Mouse (Mus musculus) erythroblast, embryonic 14.5 days (primary cell): Measurements from ENCODE around the gene Gm28635. TPM values are rescaled to one million over a fixed set of nuclear protein-coding genes. Genes with fewer than 3 reads are reported as not detected.

ENCODE experiments used
- H3K27me3 ChIP-seq: 2 replicates; pipeline ENCODE4 v1.6.1; 2012; ENCODE audit warnings: inconsistent platforms; ENCODE audit not compliant: control insufficient read depth
- H3K36me3 ChIP-seq: 2 replicates; pipeline ENCODE4 v1.6.1; 2012; ENCODE audit warnings: mild to moderate bottlenecking, inconsistent platforms; ENCODE audit not compliant: control insufficient read depth
- H3K4me1 ChIP-seq: 2 replicates; pipeline ENCODE4 v1.6.1; 2012; ENCODE audit warnings: inconsistent platforms; ENCODE audit not compliant: control insufficient read depth
- H3K4me3 ChIP-seq: replicated peaks from 2 replicates; pipeline ENCODE3; 2012; ENCODE audit warnings: moderate library complexity, mild to moderate bottlenecking, inconsistent platforms
- H3K9me3 ChIP-seq: 2 replicates; pipeline ENCODE4 v1.6.1; 2012; ENCODE audit warnings: low read length, inconsistent platforms, mixed read lengths; ENCODE audit not compliant: control insufficient read depth
- GATA1 ChIP-seq: IDR thresholded peaks from 2 replicates; pipeline ENCODE4 v1.6.1; 2012; ENCODE audit warnings: low read length, inconsistent platforms, mixed read lengths
- TAL1 ChIP-seq: IDR thresholded peaks from 3 replicates; pipeline ENCODE4 v1.6.1; 2012; ENCODE audit warnings: low read length, inconsistent platforms, mixed read lengths
- polyA plus RNA-seq: library from polyadenylated mRNA; stranded (reverse); fragments of >175 nt; gene quantifications from 2 replicates; pipeline ENCODE4 v1.2.3, GENCODE M21; 2012

Gene Gm28635
- polyA plus RNA-seq, 1 experiment: not detected

DNA sequence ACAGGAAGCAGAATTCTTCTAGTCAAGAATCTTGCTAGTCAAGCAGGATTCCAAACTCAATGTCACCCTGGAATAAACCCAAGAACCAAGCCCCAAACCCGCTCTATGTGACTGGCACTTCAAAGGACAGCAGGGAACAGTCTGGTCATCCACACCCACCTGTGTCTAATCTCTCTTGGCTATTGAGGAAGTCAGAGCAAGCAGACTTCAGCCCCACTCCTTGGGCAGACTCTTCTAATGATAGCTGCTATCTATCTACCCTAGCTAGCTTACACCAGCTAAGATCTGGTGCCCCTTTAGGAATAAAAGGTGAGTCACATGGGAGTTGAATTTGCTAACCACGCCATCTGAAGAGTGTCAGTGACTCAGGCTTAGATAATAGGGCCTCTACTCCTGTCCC, 58.9 kb downstream of the Gm28635 start:
- Histone ChIP-seq H3K4me3 (no peak overlapping the region), H3K36me3 (peaks cover 61% of the 10 kb centered on the region), H3K9me3 (no peaks in the 10 kb centered on the region), H3K27me3 (no peaks in the 10 kb centered on the region), H3K4me1 (peaks cover 3% of the 10 kb centered on the region)
- TF ChIP-seq GATA1: no peak
- no peak for TF ChIP-seq TAL1

- Histone ChIP-seq H3K4me1 (peaks cover 3% of the 10 kb centered on the region), H3K4me3 (no peak overlapping the region), H3K9me3 (no peaks in the 10 kb centered on the region), H3K36me3 (peaks cover 69% of the 10 kb centered on the region), H3K27me3 (no peaks in the 10 kb centered on the region)
- TF ChIP-seq TAL1: no peak
- TF ChIP-seq GATA1: no peak
Observed at GRCm38 (mm10) chr2:84617637-84618515, 60.0 kb downstream of the Gm28635 start.

DNA sequence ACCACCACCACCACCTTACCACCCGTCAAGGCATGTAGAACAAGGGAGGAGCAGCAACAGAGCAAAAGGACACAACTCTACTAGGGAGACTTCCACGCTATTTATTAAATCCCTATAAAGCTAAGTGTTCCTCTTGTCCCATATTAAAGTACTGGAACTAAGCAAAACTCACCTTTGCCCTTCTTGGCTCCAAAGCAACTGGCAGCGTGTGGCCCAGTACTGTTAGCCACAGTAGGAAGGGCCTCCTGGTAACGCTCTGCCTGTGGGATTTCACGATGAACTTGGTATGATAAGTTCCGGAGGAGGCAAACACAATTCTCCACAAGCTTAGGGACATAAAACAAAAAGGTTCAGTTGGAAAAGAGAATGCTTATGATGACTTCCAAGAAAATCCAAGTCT, 65.1 kb downstream of the Gm28635 start:
- H3K9me3 ChIP-seq: no peaks in the 10 kb centered on the region
- peaks cover 3% of the 10 kb centered on the region for H3K4me1 ChIP-seq
- H3K4me3 ChIP-seq: no peak overlapping the region
- no peaks in the 10 kb centered on the region for H3K27me3 ChIP-seq
- TF ChIP-seq TAL1 (no peak), GATA1 (no peak)
- peaks cover 90% of the 10 kb centered on the region for H3K36me3 ChIP-seq

- Histone ChIP-seq H3K4me1 (no peaks in the 10 kb centered on the region), H3K4me3 (no peak overlapping the region), H3K9me3 (no peaks in the 10 kb centered on the region), H3K36me3 (peaks cover 79% of the 10 kb centered on the region), H3K27me3 (no peaks in the 10 kb centered on the region)
- TF ChIP-seq TAL1: no peak
- TF ChIP-seq GATA1: no peak
Observed at GRCm38 (mm10) chr2:84607842-84608241, 70.0 kb downstream of the Gm28635 start.

DNA sequence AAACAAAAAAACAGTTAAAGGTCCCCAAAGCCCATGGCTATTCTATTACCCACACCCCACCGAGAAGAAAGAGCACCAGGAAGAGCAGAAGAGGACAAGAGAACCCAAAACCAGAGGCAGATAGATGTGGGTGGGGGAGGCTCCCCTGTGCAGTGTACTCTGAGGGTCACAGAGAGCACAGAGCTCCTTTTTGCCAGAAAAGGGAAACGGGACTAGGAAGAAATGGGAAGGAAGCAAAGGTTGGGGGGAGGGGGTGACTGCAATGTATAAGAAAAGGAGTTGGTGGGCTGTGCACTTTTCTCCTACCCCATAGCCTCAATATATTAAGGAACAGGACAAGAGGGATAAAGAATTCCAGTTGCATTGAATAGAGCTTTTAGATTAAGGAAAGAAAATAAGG, 76.9 kb downstream of the Gm28635 start:
- Histone ChIP-seq H3K4me1 (no peaks in the 10 kb centered on the region), H3K27me3 (no peaks in the 10 kb centered on the region), H3K9me3 (no peaks in the 10 kb centered on the region), H3K4me3 (no peak overlapping the region), H3K36me3 (peaks cover 52% of the 10 kb centered on the region)
- TF ChIP-seq TAL1 (no peak), GATA1 (no peak)

DNA sequence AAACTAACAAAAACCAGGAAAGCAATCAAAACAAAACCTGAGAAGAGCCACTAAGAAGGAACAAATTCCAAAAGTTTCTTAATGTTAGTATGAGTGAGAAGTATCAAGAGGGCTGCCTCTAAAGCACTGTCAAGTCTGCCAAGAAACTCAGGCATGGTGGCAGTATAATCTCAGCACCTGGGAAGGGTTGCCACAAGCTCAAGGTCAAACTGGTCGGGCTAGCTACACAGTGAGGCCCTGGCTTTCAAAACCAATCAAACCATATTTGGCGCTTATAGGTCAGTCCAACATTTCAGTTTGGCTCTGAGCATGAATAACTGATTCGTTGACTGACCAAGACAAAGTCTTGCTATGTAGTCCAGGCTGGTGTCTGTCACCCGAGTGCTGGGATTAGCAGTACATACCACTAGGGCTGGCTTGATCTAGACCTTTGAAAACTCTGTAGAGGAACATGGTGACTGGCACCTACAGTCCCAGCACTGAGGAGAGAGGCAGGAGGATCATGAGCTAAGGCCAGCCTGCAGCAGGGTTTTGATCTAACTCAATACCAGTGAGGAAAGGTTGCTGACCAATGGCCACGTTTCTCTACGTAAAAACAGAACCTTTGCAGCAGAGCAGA, 78.5 kb downstream of the Gm28635 start:
- Histone ChIP-seq H3K36me3 (peaks cover 44% of the 10 kb centered on the region), H3K9me3 (no peaks in the 10 kb centered on the region), H3K27me3 (no peaks in the 10 kb centered on the region)

GRCm38 (mm10) chr2:84597123-84597522, 80.7 kb downstream of the Gm28635 start:
- H3K36me3 ChIP-seq: peaks cover 29% of the 10 kb centered on the region
- no peaks in the 10 kb centered on the region for H3K27me3 ChIP-seq
- no peaks in the 10 kb centered on the region for H3K4me1 ChIP-seq
- H3K4me3 ChIP-seq: no peak overlapping the region
- no peak for TF ChIP-seq TAL1
- TF ChIP-seq GATA1: no peak
- no peaks in the 10 kb centered on the region for H3K9me3 ChIP-seq

More for the DNA sequence above, 78.5 kb downstream of the Gm28635 start:
- Histone ChIP-seq H3K4me1 (no peaks in the 10 kb centered on the region), H3K4me3 (no peak overlapping the region)
- no peak for TF ChIP-seq GATA1
- no peak for TF ChIP-seq TAL1

- Histone ChIP-seq H3K27me3 (no peaks in the 10 kb centered on the region), H3K4me1 (no peaks in the 10 kb centered on the region), H3K9me3 (no peaks in the 10 kb centered on the region), H3K36me3 (peaks cover 8% of the 10 kb centered on the region; the same call in 1 of the 2 replicates), H3K4me3 (no peak overlapping the region)
- TF ChIP-seq TAL1 (no peak), GATA1 (no peak)
Observed at GRCm38 (mm10) chr2:84592801-84593200, 85.0 kb downstream of the Gm28635 start.

GRCm38 (mm10) chr2:84585700-84586099, 92.1 kb downstream of the Gm28635 start:
- TF ChIP-seq TAL1: no peak
- no peak for TF ChIP-seq GATA1
- H3K36me3 ChIP-seq: peaks cover 3% of the 10 kb centered on the region; the same call in 1 of the 2 replicates
- H3K4me1 ChIP-seq: no peaks in the 10 kb centered on the region
- no peaks in the 10 kb centered on the region for H3K9me3 ChIP-seq
- H3K4me3 ChIP-seq: no peak overlapping the region
- H3K27me3 ChIP-seq: no peaks in the 10 kb centered on the region
